Mouse (Mus musculus) bone marrow, adult 2 months (tissue): ENCODE measurements around the gene AW549877.

Experiments used
- CTCF ChIP-seq: fragments of 200-500 bp; IDR thresholded peaks from 2 replicates; pipeline ENCODE4 v1.5.1; 2011; ENCODE audit warnings: low read length, control low read depth; ENCODE audit not compliant: control insufficient read depth, insufficient read depth
- POLR2A ChIP-seq: fragments of 200-500 bp; IDR thresholded peaks from 2 replicates; pipeline ENCODE4 v1.6.1; 2011; ENCODE audit warnings: low read depth, mild to moderate bottlenecking, control low read depth, low read length, borderline replicate concordance; ENCODE audit not compliant: control insufficient read depth

DNA sequence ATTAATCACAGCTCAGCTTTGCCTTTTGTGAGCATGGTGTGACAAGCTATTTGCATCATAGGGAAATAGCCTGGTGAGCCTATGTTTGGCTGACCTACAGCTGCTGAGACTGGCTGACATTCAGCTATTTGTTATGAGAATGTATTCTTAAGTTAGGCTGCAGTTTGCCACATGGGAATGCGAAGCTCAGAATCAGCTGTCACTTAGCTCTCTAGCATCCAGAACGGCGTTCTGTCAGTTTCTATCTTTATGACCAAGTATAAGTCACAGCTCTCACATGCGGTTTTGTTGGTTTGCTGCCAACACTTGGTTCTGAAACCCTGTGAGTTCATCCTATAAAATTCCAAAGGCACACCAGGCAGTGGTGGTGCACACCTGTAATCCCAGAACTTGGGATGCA lies 25.2 kb upstream of the AW549877 start:
- TF ChIP-seq POLR2A (no peak), CTCF (no peak)
